Mouse (Mus musculus) kidney, adult 2 months (tissue): ENCODE results near the gene Gcfc2.

Source experiments
- CTCF ChIP-seq: fragments of 200-500 bp; conservative IDR thresholded peaks from 2 replicates; pipeline ENCODE4 v1.5.1; 2011; ENCODE audit warnings: low read depth, mild to moderate bottlenecking, control low read depth, low read length, moderate library complexity, mixed read lengths; ENCODE audit not compliant: insufficient read depth, insufficient read length
- POLR2A ChIP-seq: fragments of 200-500 bp; IDR thresholded peaks from one replicate; pipeline ENCODE4 v1.6.1; 2011; ENCODE audit warnings: low read depth, low read length, control low read depth

DNA sequence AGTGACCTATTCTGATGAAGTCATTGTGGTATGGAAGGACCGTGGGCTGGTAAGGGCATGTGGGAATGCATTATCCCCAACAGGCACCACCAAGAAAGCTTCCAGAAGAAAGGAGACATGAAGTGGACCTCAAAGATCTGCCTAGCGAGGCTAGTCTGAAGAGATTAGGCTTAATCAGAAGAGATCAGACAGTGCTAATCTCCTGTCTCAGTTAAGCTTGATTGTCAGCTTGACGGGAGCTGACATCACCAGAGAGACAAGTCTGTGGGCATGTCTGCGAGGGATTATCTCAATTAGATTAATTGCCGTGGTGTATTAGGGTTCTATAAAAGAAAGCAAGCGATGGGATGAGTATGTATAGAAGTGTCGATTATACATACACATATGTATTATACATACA, 47.7 kb downstream of the Gcfc2 start:
- TF ChIP-seq CTCF: no peak
- TF ChIP-seq POLR2A: no peak
